Mouse (Mus musculus) liver, embryonic 14.5 days (tissue): Measurements from ENCODE around the gene 1520401A03Rik. TPM values are rescaled to one million over a fixed set of nuclear protein-coding genes. Genes with fewer than 3 reads are reported as not detected.

Experiments
- ATAC-seq: fragments of 200-750 bp; cut with Nextera tagmentation; 2 replicates; pipeline ENCODE4 v1.8.0; 2017; ENCODE audit warnings: moderate number of reproducible peaks, mild to moderate bottlenecking, moderate library complexity; ENCODE audit not compliant: insufficient read depth
- DNase-seq, 3 experiments: peaks; one replicate each; pipeline ENCODE4 v3.0.0-alpha.2; 2012 to 2013; ENCODE audit warnings: low read depth in 3 of 3, low spot score in 3 of 3
- H3K27ac ChIP-seq: fragments of 300-500 bp; sonication (generic); 2 replicates; pipeline ENCODE4 v1.5.1; 2014; ENCODE audit warnings: moderate library complexity, mild to moderate bottlenecking, control low read depth, inconsistent platforms
- H3K27me3 ChIP-seq: fragments of 300-500 bp; sonication (generic); 2 replicates; pipeline ENCODE4 v1.6.1; 2014; ENCODE audit warnings: mild to moderate bottlenecking, low read length, moderate library complexity; ENCODE audit not compliant: control insufficient read depth, insufficient read depth
- H3K36me3 ChIP-seq: fragments of 300-500 bp; sonication (generic); replicated peaks from 2 replicates; pipeline ENCODE4 v1.6.1; 2014; ENCODE audit warnings: low read depth; ENCODE audit not compliant: control insufficient read depth, insufficient read depth
- H3K4me1 ChIP-seq, 2 experiments: fragments of 200-500 bp in 1 of 2; fragments of 300-500 bp in 1 of 2; sonication (generic) in 1 of 2; replicated peaks; 2 replicates each; pipeline ENCODE4 v1.6.1; 2012 to 2014; ENCODE audit warnings: antibody characterized with exemption in 1 of 2, inconsistent platforms in 1 of 2, low read length in 1 of 2; ENCODE audit not compliant: control insufficient read depth in 2 of 2, insufficient read depth in 2 of 2
- H3K4me2 ChIP-seq: fragments of 300-500 bp; sonication (generic); 2 replicates; pipeline ENCODE4 v1.6.1; 2014; ENCODE audit warnings: low read depth, mild to moderate bottlenecking, control low read depth, moderate library complexity
- H3K4me3 ChIP-seq, 2 experiments: fragments of 200-500 bp in 1 of 2; fragments of 300-500 bp in 1 of 2; sonication (generic) in 1 of 2; 2 replicates each; pipeline ENCODE4 v1.5.1; 2012 to 2014; ENCODE audit warnings: low read depth in 2 of 2, low read length in 2 of 2, mild to moderate bottlenecking in 2 of 2, control low read depth in 1 of 2, inconsistent platforms in 1 of 2, moderate library complexity in 1 of 2; ENCODE audit not compliant: insufficient read depth in 1 of 2
- H3K9ac ChIP-seq: fragments of 300-500 bp; sonication (generic); replicated peaks from 2 replicates; pipeline ENCODE4 v1.6.1; 2014; ENCODE audit warnings: mild to moderate bottlenecking, control low read depth, moderate library complexity
- H3K9me3 ChIP-seq: fragments of 300-500 bp; sonication (generic); 2 replicates; pipeline ENCODE4 v1.6.1; 2016; ENCODE audit warnings: low read length, mixed read lengths; ENCODE audit not compliant: control insufficient read depth
- CTCF ChIP-seq: IDR thresholded peaks from 2 replicates; pipeline ENCODE4 v1.5.1; 2016; ENCODE audit warnings: antibody characterized with exemption, low read depth, control low read depth
- EP300 ChIP-seq: IDR thresholded peaks from 2 replicates; pipeline ENCODE4 v1.6.1; 2016; ENCODE audit warnings: antibody characterized with exemption, low read depth
- WGBS: fragments of 180-500 bp; shearing (Covaris S2); extraction: QIAGEN DNeasy Blood & Tissue Kit; methylation state at CpG from one replicate; pipeline ENCODE4 v1.1.7; 2014; ENCODE audit not compliant: insufficient replicate concordance; 5-methylcytosine and 5-hydroxymethylcytosine counted together
- polyA plus RNA-seq, 2 experiments: library from polyadenylated mRNA; depleted of rRNA in 1 of 2; stranded (reverse) in 1 of 2; unstranded in 1 of 2; fragments of >200 nt; fragmentation: Nextera tagmentation in 1 of 2; extraction: Ambion mirVana in 1 of 2; gene quantifications; 2 replicates each; pipeline versions ENCODE4 v1.2.1 to v1.2.3; 2012 to 2014

1520401A03Rik gene
- polyA plus RNA-seq, 2 experiments: 0.09 TPM; not detected in 1

DNA sequence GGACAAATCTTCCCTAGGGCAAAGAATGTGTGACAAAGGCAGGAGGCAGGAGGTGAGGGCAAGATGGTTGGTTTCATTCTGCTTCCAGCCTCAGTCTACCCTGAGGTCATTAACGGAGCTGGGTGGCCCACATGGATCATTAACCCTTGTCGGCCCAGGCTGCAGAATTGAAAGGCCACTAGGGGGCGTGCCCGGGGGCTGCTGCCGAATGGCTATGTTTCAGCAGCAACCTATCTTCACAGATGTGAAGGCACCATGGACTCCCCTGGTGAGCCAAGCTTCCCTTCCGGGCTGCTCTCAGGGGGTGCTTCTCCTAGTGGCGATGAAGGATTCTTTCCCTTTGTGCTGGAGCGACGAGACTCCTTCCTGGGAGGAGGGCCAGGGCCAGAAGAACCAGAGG lies 61.1 kb downstream of the 1520401A03Rik start:
- H3K36me3 ChIP-seq: no peaks in the 10 kb centered on the region
- H3K9ac ChIP-seq: no peak overlapping the region
- DNase-seq (no peak), ATAC-seq (no peak)
- 0% methylated on average over 9 of the region's 9 CpGs for WGBS
- no peaks in the 10 kb centered on the region for H3K4me1 ChIP-seq
- no peaks in the 10 kb centered on the region for H3K9me3 ChIP-seq
- no peak overlapping the region for H3K4me3 ChIP-seq
- TF ChIP-seq CTCF: peak; percentile 80
- no peak for TF ChIP-seq EP300
- H3K4me2 ChIP-seq: no peak overlapping the region
- peaks cover 19% of the 10 kb centered on the region for H3K27me3 ChIP-seq
- no peak overlapping the region for H3K27ac ChIP-seq

GRCm38 (mm10) chr17:23660876-23661200 lies 61.7 kb downstream of the 1520401A03Rik start:
- ATAC-seq: no peak
- Histone ChIP-seq H3K4me1 (no peaks in the 10 kb centered on the region), H3K27me3 (peaks cover 19% of the 10 kb centered on the region), H3K4me3 (no peak overlapping the region), H3K4me2 (peak overlapping the region; percentile 21), H3K9ac (no peak overlapping the region), H3K9me3 (no peaks in the 10 kb centered on the region), H3K27ac (no peak overlapping the region), H3K36me3 (no peaks in the 10 kb centered on the region)
- no peak for DNase-seq
- no peak for TF ChIP-seq EP300
- no peak for TF ChIP-seq CTCF
- 3% methylated on average over 14 of the region's 14 CpGs for WGBS

GRCm38 (mm10) chr17:23660117-23660875 lies 62.3 kb downstream of the 1520401A03Rik start, which contains the start of gene Bicdl2:
Gene Bicdl2 (plus strand): TSS chr17:23660506.
- no peak for ATAC-seq
- no peak for DNase-seq
- Histone ChIP-seq H3K27me3 (peaks cover 19% of the 10 kb centered on the region), H3K9me3 (no peaks in the 10 kb centered on the region), H3K4me2 (peak within 1 kb of the TSS; percentile 21), H3K4me1 (no peaks in the 10 kb centered on the region), H3K9ac (no peak within 1 kb of the TSS), H3K27ac (no peak within 1 kb of the TSS), H3K36me3 (no peaks in the 10 kb centered on the region), H3K4me3 (no peak within 1 kb of the TSS)
- whole genome bisulfite sequencing: 8% methylated on average over 27 of the region's 27 CpGs
- peak; percentile 87 for TF ChIP-seq CTCF
- no peak for TF ChIP-seq EP300

- H3K4me2 ChIP-seq: no peak overlapping the region
- no peaks in the 10 kb centered on the region for H3K9me3 ChIP-seq
- H3K9ac ChIP-seq: no peak overlapping the region
- no peak overlapping the region for H3K27ac ChIP-seq
- no peak overlapping the region for H3K4me3 ChIP-seq
- H3K4me1 ChIP-seq: no peaks in the 10 kb centered on the region
- ATAC-seq (no peak), DNase-seq (no peak)
- H3K27me3 ChIP-seq: peaks cover 19% of the 10 kb centered on the region
- 61% methylated on average over 3 of the region's 3 CpGs for WGBS
- no peak for TF ChIP-seq EP300
- no peak for TF ChIP-seq CTCF
- H3K36me3 ChIP-seq: no peaks in the 10 kb centered on the region
Measured at GRCm38 (mm10) chr17:23658450-23658849, 64.1 kb downstream of the 1520401A03Rik start.

Other genes with a start within 250 kb of the 1520401A03Rik start
- gene Vmn2r117, start 243.1 kb downstream of the 1520401A03Rik start, polyA plus RNA-seq (2012; rRNA removed): not detected in 2 replicates
- gene Vmn2r117, start 243.1 kb downstream of the 1520401A03Rik start, polyA plus RNA-seq (2014; fragmentation: Nextera tagmentation; extraction: Ambion mirVana): not detected in 2 replicates
- gene Zfp213, start 158.5 kb downstream of the 1520401A03Rik start, polyA plus RNA-seq (2012; rRNA removed): 3.7 and 4.1 TPM in 2 replicates
- gene Zfp213, start 158.5 kb downstream of the 1520401A03Rik start, polyA plus RNA-seq (2014; fragmentation: Nextera tagmentation; extraction: Ambion mirVana): 4.1 and 4.8 TPM in 2 replicates
- 1.9 and 2.0 TPM in 2 replicates for gene Zfp13, start 123.3 kb downstream of the 1520401A03Rik start, polyA plus RNA-seq (2012; rRNA removed)
- gene Zfp13, start 123.3 kb downstream of the 1520401A03Rik start, polyA plus RNA-seq (2014; fragmentation: Nextera tagmentation; extraction: Ambion mirVana): 1.3 TPM in 2 replicates
- not detected in 2 replicates for gene Zscan10, start 121.9 kb downstream of the 1520401A03Rik start, polyA plus RNA-seq (2012; rRNA removed)
- not detected in 2 replicates for gene Zscan10, start 121.9 kb downstream of the 1520401A03Rik start, polyA plus RNA-seq (2014; fragmentation: Nextera tagmentation; extraction: Ambion mirVana)
- 0.11 and 0.12 TPM in 2 replicates for gene Mmp25, start 77.5 kb downstream of the 1520401A03Rik start, polyA plus RNA-seq (2012; rRNA removed)
- gene Mmp25, start 77.5 kb downstream of the 1520401A03Rik start, polyA plus RNA-seq (2014; fragmentation: Nextera tagmentation; extraction: Ambion mirVana): 0.11 TPM in 1 of 2 replicates, not detected in the other
- 0.02 TPM in 2 replicates for gene Bicdl2, start 62.3 kb downstream of the 1520401A03Rik start, polyA plus RNA-seq (2012; rRNA removed)
- not detected in 2 replicates for gene Bicdl2, start 62.3 kb downstream of the 1520401A03Rik start, polyA plus RNA-seq (2014; fragmentation: Nextera tagmentation; extraction: Ambion mirVana)
- 11.3 and 15.3 TPM in 2 replicates for gene Hcfc1r1, start 49.2 kb downstream of the 1520401A03Rik start, polyA plus RNA-seq (2012; rRNA removed)
- gene Hcfc1r1, start 49.2 kb downstream of the 1520401A03Rik start, polyA plus RNA-seq (2014; fragmentation: Nextera tagmentation; extraction: Ambion mirVana): 21.0 and 24.5 TPM in 2 replicates
- 14.8 and 17.2 TPM in 2 replicates for gene Thoc6, start 48.9 kb downstream of the 1520401A03Rik start, polyA plus RNA-seq (2012; rRNA removed)
- 21.4 and 21.5 TPM in 2 replicates for gene Thoc6, start 48.9 kb downstream of the 1520401A03Rik start, polyA plus RNA-seq (2014; fragmentation: Nextera tagmentation; extraction: Ambion mirVana)
- gene Tnfrsf12a, start 45.3 kb downstream of the 1520401A03Rik start, polyA plus RNA-seq (2012; rRNA removed): 1.4 and 1.7 TPM in 2 replicates
- gene Tnfrsf12a, start 45.3 kb downstream of the 1520401A03Rik start, polyA plus RNA-seq (2014; fragmentation: Nextera tagmentation; extraction: Ambion mirVana): 3.0 and 3.9 TPM in 2 replicates
- 0.64 and 0.68 TPM in 2 replicates for gene Cldn6, start 43.5 kb downstream of the 1520401A03Rik start, polyA plus RNA-seq (2012; rRNA removed)
- 0.15 and 0.50 TPM in 2 replicates for gene Cldn6, start 43.5 kb downstream of the 1520401A03Rik start, polyA plus RNA-seq (2014; fragmentation: Nextera tagmentation; extraction: Ambion mirVana)
- 0.04 TPM in 2 replicates for gene Cldn9, start 38.8 kb downstream of the 1520401A03Rik start, polyA plus RNA-seq (2012; rRNA removed)
- 0.21 TPM in 1 of 2 replicates, not detected in the other for gene Cldn9, start 38.8 kb downstream of the 1520401A03Rik start, polyA plus RNA-seq (2014; fragmentation: Nextera tagmentation; extraction: Ambion mirVana)
- gene Pkmyt1, start 3.6 kb upstream of the 1520401A03Rik start, polyA plus RNA-seq (2012; rRNA removed): 29.6 and 35.0 TPM in 2 replicates
- 21.2 and 24.5 TPM in 2 replicates for gene Pkmyt1, start 3.6 kb upstream of the 1520401A03Rik start, polyA plus RNA-seq (2014; fragmentation: Nextera tagmentation; extraction: Ambion mirVana)
- gene Paqr4, start 18.1 kb upstream of the 1520401A03Rik start, polyA plus RNA-seq (2012; rRNA removed): 3.6 and 5.7 TPM in 2 replicates
- gene Paqr4, start 18.1 kb upstream of the 1520401A03Rik start, polyA plus RNA-seq (2014; fragmentation: Nextera tagmentation; extraction: Ambion mirVana): 6.4 and 7.2 TPM in 2 replicates
- gene Kremen2, start 23.1 kb upstream of the 1520401A03Rik start, polyA plus RNA-seq (2012; rRNA removed): 0.02 and 0.03 TPM in 2 replicates
- not detected in 2 replicates for gene Kremen2, start 23.1 kb upstream of the 1520401A03Rik start, polyA plus RNA-seq (2014; fragmentation: Nextera tagmentation; extraction: Ambion mirVana)
- gene Flywch1, start 48.8 kb upstream of the 1520401A03Rik start, polyA plus RNA-seq (2012; rRNA removed): 4.0 and 4.3 TPM in 2 replicates
- gene Flywch1, start 48.8 kb upstream of the 1520401A03Rik start, polyA plus RNA-seq (2014; fragmentation: Nextera tagmentation; extraction: Ambion mirVana): 6.6 and 7.4 TPM in 2 replicates
- 0.57 and 0.79 TPM in 2 replicates for gene Flywch2, start 63.3 kb upstream of the 1520401A03Rik start, polyA plus RNA-seq (2012; rRNA removed)
- gene Flywch2, start 63.3 kb upstream of the 1520401A03Rik start, polyA plus RNA-seq (2014; fragmentation: Nextera tagmentation; extraction: Ambion mirVana): 0.85 and 1.0 TPM in 2 replicates
- gene Srrm2, start 67.7 kb upstream of the 1520401A03Rik start, polyA plus RNA-seq (2012; rRNA removed): 136 and 152 TPM in 2 replicates
- 107 and 120 TPM in 2 replicates for gene Srrm2, start 67.7 kb upstream of the 1520401A03Rik start, polyA plus RNA-seq (2014; fragmentation: Nextera tagmentation; extraction: Ambion mirVana)
- gene Elob, start 106.4 kb upstream of the 1520401A03Rik start, polyA plus RNA-seq (2012; rRNA removed): 277 and 284 TPM in 2 replicates
- 519 and 544 TPM in 2 replicates for gene Elob, start 106.4 kb upstream of the 1520401A03Rik start, polyA plus RNA-seq (2014; fragmentation: Nextera tagmentation; extraction: Ambion mirVana)
- 0.04 TPM in 1 of 2 replicates, not detected in the other for gene Prss33, start 113.3 kb upstream of the 1520401A03Rik start, polyA plus RNA-seq (2012; rRNA removed)
- not detected in 2 replicates for gene Prss33, start 113.3 kb upstream of the 1520401A03Rik start, polyA plus RNA-seq (2014; fragmentation: Nextera tagmentation; extraction: Ambion mirVana)
- 0.06 TPM in 1 of 2 replicates, not detected in the other for gene Prss32, start 121.1 kb upstream of the 1520401A03Rik start, polyA plus RNA-seq (2012; rRNA removed)
- not detected in 2 replicates for gene Prss32, start 121.1 kb upstream of the 1520401A03Rik start, polyA plus RNA-seq (2014; fragmentation: Nextera tagmentation; extraction: Ambion mirVana)
- gene Prss41, start 121.4 kb upstream of the 1520401A03Rik start, polyA plus RNA-seq (2012; rRNA removed): 0.09 and 0.18 TPM in 2 replicates
- 0.06 TPM in 1 of 2 replicates, not detected in the other for gene Prss41, start 121.4 kb upstream of the 1520401A03Rik start, polyA plus RNA-seq (2014; fragmentation: Nextera tagmentation; extraction: Ambion mirVana)
- gene Prss21, start 145.3 kb upstream of the 1520401A03Rik start, polyA plus RNA-seq (2012; rRNA removed): not detected in 2 replicates
- not detected in 2 replicates for gene Prss21, start 145.3 kb upstream of the 1520401A03Rik start, polyA plus RNA-seq (2014; fragmentation: Nextera tagmentation; extraction: Ambion mirVana)
- gene Dcpp1, start 158.1 kb upstream of the 1520401A03Rik start, polyA plus RNA-seq (2012; rRNA removed): not detected in 2 replicates
- gene Dcpp1, start 158.1 kb upstream of the 1520401A03Rik start, polyA plus RNA-seq (2014; fragmentation: Nextera tagmentation; extraction: Ambion mirVana): not detected in 2 replicates
- gene Dcpp2, start 158.1 kb upstream of the 1520401A03Rik start, polyA plus RNA-seq (2012; rRNA removed): not detected in 2 replicates
- gene Dcpp2, start 158.1 kb upstream of the 1520401A03Rik start, polyA plus RNA-seq (2014; fragmentation: Nextera tagmentation; extraction: Ambion mirVana): not detected in 2 replicates
- gene Dcpp3, start 194.7 kb upstream of the 1520401A03Rik start, polyA plus RNA-seq (2012; rRNA removed): not detected in 2 replicates
- not detected in 2 replicates for gene Dcpp3, start 194.7 kb upstream of the 1520401A03Rik start, polyA plus RNA-seq (2014; fragmentation: Nextera tagmentation; extraction: Ambion mirVana)
- not detected in 2 replicates for gene Sbp, start 218.9 kb upstream of the 1520401A03Rik start, polyA plus RNA-seq (2012; rRNA removed)
- not detected in 2 replicates for gene Sbp, start 218.9 kb upstream of the 1520401A03Rik start, polyA plus RNA-seq (2014; fragmentation: Nextera tagmentation; extraction: Ambion mirVana)
- gene Sbpl, start 232.5 kb upstream of the 1520401A03Rik start, polyA plus RNA-seq (2012; rRNA removed): not detected in 2 replicates
- gene Sbpl, start 232.5 kb upstream of the 1520401A03Rik start, polyA plus RNA-seq (2014; fragmentation: Nextera tagmentation; extraction: Ambion mirVana): not detected in 2 replicates